Mouse (Mus musculus): Measurements from ENCODE around the gene Btbd7. TPM values are rescaled to one million over a fixed set of nuclear protein-coding genes. Genes with fewer than 3 reads are reported as not detected.

Gene Btbd7
- total RNA-seq, 2 experiments from 2014 or later = 17.1 to 19.6 TPM

DNA sequence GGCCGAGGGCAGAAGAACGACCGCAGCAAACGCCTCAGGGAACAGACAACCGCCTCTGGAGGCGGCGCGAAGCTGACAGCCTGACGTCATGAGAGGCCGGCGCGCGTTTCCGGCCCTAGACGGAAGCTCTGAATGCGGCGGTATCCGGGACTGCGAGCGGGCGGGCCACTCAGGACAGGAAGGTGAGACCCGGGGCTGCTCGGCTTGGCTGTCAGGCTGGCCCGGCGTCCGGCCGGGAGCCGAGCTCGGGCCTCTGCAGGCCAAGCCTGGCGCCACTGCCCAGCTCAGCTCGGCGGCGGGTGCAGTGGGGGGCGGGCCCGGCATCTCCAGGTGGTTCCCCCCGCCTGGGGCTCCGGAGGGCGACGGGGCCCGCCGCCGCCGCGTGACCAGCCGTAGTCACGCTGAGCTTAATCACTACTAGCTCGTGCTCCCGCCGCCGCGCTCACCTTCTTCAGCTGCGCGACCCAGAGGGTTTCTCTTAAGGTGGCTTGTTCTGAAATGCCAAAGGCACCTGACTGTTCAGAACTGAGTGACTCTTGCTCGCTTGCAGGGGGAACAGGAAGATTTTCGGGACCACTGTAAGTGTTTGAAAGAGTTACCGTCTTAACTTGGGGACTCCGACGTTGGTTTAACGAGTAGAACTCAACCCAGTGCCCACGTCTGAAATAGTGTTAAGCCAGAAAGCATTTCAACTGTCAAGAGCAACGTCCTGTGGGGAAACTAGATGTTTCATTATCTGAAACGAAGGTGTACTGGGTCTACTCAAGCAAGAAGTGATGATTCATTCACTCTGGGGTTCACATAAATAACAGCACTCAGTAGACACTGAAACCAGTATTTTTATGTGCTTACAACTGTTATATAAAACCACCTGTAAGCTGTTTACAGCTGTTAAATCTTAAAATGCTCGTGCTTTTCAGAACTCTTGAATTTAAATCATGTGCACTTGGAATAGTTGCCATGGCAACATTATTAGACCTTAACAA is 134.4 kb downstream of the Btbd7 start, which contains the start of the genes Moap1 and Tmem251:
Gene Moap1 (minus strand): TSS at position 73 of the 986 bp plus-strand sequence.
Gene Tmem251 (plus strand): TSS at position 174 of the 986 bp plus-strand sequence.
- H3K4me3 ChIP-seq = peak within 1 kb of the TSS; percentile 89
- intact Hi-C loops (cut with DNase I) = no loop called here
- peak within 1 kb of the TSS; percentile 95 for H3K27ac ChIP-seq
- TF ChIP-seq CTCF (IDR thresholded peaks at IDR 0.05) = peak; percentile 15; the same call in 1 of the 2 replicates
- DNase-seq = peak; percentile 93

DNA sequence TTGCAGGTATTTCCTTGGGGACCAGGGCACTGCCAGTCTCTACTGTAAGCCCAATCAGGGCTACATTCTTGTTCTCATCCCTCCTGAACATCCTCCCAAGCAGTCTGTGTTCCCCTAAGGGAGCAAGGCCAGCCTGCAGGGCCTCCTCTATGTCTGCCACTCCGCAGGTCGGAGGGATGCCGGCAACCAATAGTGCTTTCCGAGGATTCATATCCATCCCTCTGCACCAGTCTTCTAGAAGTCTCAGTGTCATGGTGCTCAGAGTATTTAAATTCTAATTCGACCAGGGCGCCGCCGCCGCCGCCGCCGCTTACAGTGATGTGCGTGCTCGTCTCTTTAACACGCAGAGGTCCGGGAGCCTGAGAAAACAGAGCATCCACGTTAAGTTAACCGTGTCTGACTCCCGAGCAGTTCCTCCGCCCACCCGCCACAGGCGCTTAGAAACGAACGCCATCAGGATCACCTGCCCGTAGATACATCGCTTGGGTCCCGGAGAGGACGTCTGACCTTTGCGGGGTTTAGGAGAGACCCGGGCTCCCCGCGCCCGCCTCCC is 135.2 kb downstream of the Btbd7 start:
- intact Hi-C loops (cut with DNase I) = no loop called here
- no peak for TF ChIP-seq CTCF (IDR thresholded peaks at IDR 0.05)
- DNase-seq = no peak

DNA sequence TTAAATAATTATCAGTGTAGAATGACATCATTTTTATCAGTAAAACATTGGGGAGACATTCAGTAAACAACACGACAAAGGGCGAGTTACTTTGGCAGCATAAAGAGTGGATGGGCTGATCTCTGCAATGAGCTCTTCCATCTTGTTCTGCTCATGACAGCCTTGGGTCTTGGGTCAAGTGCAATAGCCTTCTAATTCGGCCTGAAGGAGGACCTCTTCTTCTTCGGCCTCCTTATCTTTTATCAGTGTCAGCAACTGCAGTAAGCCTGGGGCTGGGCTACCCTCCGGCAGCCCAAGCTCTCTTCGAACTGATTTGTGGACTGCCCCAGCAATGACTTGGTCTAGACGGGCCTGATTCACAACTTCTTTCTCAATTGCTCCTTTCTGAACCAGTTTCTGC is 136.2 kb downstream of the Btbd7 start:
- intact Hi-C loops (cut with DNase I) = no loop called here
- no peak for TF ChIP-seq CTCF (IDR thresholded peaks at IDR 0.05)
- no peak overlapping the region; the same call in 1 of the 2 replicates for H3K4me3 ChIP-seq
- no peak overlapping the region for H3K27ac ChIP-seq
- no peak for DNase-seq

More for the DNA sequence above, 135.2 kb downstream of the Btbd7 start:
- Histone ChIP-seq H3K4me3 (peak overlapping the region; percentile 89), H3K27ac (peak overlapping the region; percentile 95)

DNA sequence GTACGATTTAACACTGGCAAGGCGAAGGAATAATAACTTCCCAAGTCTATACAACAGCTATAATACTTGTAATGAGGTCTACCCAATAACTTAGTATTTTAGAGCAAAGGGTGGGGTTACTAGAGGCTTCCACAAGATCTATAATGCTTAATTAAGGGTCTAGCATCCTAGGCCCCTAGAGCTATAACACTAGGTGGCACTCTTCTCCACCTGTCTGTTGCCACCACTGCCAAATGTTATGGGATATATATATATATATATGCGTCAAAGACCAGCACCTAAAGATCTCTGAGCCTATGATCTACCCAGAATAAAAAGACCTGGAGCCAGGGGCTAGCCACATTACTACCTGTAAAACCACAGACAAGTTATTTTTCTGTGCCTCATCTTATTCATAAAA is 138.0 kb downstream of the Btbd7 start:
- TF ChIP-seq CTCF (IDR thresholded peaks at IDR 0.05) = peak; percentile 63
- H3K4me3 ChIP-seq = no peak overlapping the region
- no peak overlapping the region for H3K27ac ChIP-seq
- no peak for DNase-seq
- intact Hi-C loops (cut with DNase I) = loop anchor here (2.0 kb wide), 1 partner anchor 325 kb away; no protein-coding TSS in a partner anchor

DNA sequence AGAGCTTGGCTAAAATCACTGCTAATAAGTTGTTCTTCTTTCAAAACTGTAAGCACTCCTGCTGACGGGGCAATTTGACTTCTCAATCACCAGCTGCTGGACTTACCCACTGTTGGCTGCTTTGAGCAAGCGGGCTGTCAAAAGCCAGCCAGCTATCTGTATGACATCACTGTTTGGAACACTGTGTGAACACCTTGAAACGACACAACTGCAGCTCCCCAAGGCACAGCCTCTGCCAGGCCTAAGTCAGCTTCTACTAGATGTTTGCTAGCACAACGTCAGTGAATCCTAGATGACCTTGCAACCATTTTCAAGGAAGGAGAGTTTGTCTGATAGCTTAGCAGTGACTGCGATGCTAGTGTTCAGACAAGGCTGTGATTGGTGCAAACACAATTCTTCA is 139.2 kb downstream of the Btbd7 start:
- TF ChIP-seq CTCF (IDR thresholded peaks at IDR 0.05) = no peak
- Histone ChIP-seq H3K4me3 (no peak overlapping the region), H3K27ac (no peak overlapping the region)
- intact Hi-C loops (cut with DNase I) = no loop called here
- DNase-seq = no peak

DNA sequence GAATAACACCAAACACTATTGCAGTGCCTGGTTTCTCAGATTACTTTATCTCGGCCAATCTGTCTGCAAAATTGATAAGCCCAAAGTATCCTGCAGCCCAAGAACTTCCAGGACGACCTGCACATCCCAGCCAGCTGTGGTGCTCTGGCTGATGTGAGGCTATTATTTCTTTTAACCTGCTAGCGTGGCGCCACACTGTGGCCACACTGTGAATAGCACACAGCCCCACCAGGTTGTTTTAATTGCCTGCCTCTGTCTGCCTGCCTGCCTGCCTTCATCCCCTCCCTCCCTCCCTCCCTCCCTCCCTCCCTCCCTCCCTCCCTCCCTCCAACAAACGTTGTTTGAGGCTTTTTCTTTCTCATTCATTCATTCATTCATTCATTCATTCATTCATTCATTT is 144.9 kb downstream of the Btbd7 start:
- intact Hi-C loops (cut with DNase I) = no loop called here

DNA sequence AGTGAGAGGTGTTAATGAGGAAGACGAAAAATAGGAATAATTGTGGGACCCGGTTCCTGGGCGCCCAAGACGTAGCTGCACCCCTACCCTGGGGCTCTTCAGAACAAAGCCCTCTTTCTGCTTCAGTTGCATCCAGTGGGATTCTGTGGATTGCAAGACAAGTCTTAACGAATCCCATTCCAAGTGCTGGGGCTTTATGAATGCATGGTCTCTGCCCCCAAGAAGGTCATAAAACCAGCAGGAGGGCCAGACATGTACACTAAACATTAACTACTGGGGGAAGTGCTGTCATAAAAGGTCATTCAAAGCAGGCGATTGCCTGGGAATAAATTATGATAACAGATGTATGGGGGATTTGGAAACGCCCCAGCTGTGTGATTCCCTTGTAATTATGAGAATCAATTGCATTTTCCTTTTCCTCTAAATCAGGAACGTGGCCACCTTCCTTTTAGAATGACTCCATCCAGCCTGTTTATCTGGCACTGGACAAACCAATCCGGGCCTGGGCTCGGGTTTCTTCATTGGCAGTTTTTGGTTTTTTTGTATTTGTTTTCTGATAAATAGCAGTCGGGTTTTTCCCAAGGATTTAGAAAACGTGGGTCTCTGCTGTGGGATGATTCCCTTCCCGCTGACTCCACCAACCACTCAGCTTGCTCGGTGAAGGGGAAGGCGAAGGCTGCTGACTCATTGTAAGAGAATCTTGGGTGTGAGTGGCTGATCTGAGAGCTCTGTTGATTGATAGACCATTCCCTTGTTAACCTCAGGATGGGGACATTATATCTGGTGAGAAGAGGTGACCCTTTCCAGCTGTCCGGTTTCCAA is 147.3 kb downstream of the Btbd7 start:
- Histone ChIP-seq H3K27ac (no peak overlapping the region), H3K4me3 (peak overlapping the region; percentile 26; the same call in 1 of the 2 replicates)
- TF ChIP-seq CTCF (IDR thresholded peaks at IDR 0.05) = no peak
- intact Hi-C loops (cut with DNase I) = no loop called here
- no peak for DNase-seq

More for the DNA sequence above, 144.9 kb downstream of the Btbd7 start:
- Histone ChIP-seq H3K4me3 (no peak overlapping the region), H3K27ac (no peak overlapping the region)
- peak; percentile 68 for TF ChIP-seq CTCF (IDR thresholded peaks at IDR 0.05)
- peak; percentile 62 for DNase-seq

Other genes with a start within 250 kb of the Btbd7 start
- gene Itpk1, start 173.5 kb downstream of the Btbd7 start, total RNA-seq (2021) = 1 to 10 TPM; 6.5 to 6.6 TPM
- gene Moap1, start 134.8 kb downstream of the Btbd7 start, total RNA-seq (2021) = 1 to 10 TPM; 4.8 to 5.5 TPM
- 1 to 10 TPM; 2.3 to 3.5 TPM for gene Tmem251, start 134.7 kb downstream of the Btbd7 start, total RNA-seq (2021)
- not detected for gene Gm28051, start 120.7 kb downstream of the Btbd7 start, total RNA-seq (2021)
- 10 to 100 TPM in 1 of 2 experiments, 1 to 10 TPM in 1; 7.7 to 11.3 TPM for gene Gon7, start 120.7 kb downstream of the Btbd7 start, total RNA-seq (2021)
- gene Ubr7, start 120.5 kb downstream of the Btbd7 start, total RNA-seq (2021) = 10 to 100 TPM; 14.1 to 15.6 TPM
- gene Gm20604, start 119.8 kb downstream of the Btbd7 start, total RNA-seq (2021) = 1 to 10 TPM; 1.9 to 3.7 TPM
- gene Cox8c, start 20.8 kb upstream of the Btbd7 start, total RNA-seq (2021) = not detected
- not detected for gene Unc79, start 70.4 kb upstream of the Btbd7 start, total RNA-seq (2021)